ENCODE assay signal across 8 mouse cellular contexts in the genomic region with DNA sequence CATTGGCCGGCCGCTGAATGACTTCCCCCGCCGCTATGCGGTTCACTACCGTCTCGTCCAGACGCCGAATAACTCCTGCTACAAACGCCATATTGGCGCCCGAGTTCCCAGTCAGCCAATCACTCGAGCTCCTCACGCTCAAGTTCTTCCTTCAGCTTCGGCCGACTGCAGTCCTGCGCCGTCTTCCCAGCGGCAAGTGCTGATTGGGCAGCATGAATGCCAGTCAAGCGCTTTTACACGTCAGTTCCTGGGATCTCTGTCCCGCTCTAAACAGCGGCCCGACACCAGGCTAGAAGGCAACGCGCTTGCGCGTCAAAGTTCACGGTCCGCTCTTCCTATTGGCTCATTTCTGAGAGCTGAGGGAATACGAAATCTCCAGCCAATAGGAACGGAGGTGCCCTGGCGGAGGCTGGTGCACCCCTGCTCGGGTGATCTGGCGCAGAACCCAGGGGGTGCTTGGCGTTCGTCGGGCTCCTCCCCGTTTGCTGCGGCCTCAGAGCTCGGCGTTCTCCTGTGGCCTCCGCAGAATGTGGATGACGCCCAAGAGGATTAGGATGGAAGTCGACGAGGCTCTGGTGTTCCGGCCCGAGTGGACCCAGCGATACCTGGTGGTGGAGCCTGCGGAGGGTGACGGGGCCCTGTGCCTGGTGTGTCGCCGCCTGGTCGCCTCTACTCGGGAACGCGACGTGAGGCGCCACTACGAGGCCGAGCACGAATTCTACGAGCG. TPM values are rescaled to one million over a fixed set of nuclear protein-coding genes. Genes with fewer than 3 reads are reported as not detected.
DNase-seq lines count a peak whose midpoint lies in the region; ATAC-seq lines count a peak whose summit lies in the region.

Mlh1 (minus strand) TSS at position 358 of the 727 bp plus-strand sequence.
Epm2aip1 (plus strand) TSS at position 496 of the 727 bp plus-strand sequence.

- peak within 1 kb of the TSS; percentile 97 for H3K9ac ChIP-seq in heart, embryonic 14.5 days (ENCODE audit: low read length)
- H3K9ac ChIP-seq in liver, embryonic 13.5 days = peak within 1 kb of the TSS; percentile 97
- peak within 1 kb of the TSS; percentile 92 for H3K9ac ChIP-seq in stomach, embryonic 16.5 days (ENCODE audit: low read length)

- WGBS in heart, embryonic 14.5 days = under 1% methylated on average over 64 of the region's 64 CpGs
- WGBS in liver, embryonic 13.5 days (ENCODE audit: insufficient replicate concordance) = under 1% methylated on average over 64 of the region's 64 CpGs
- under 1% methylated on average over 64 of the region's 64 CpGs for WGBS in stomach, embryonic 16.5 days

- ATAC-seq in CD4-positive, CD25-positive, alpha-beta regulatory T cell, adult 4 months = peak; percentile 90
- peak; percentile 100 for ATAC-seq in heart, embryonic 14.5 days (ENCODE audit: insufficient number of reproducible peaks, insufficient read depth, low FRiP score, low read depth)
- ATAC-seq in liver, embryonic 13.5 days (ENCODE audit: low read depth) = peak; percentile 96
- ATAC-seq in stomach, embryonic 16.5 days (ENCODE audit: insufficient read depth, low FRiP score) = peak; percentile 99

- peaks cover 39% of the 10 kb centered on the region for H3K36me3 ChIP-seq in heart, embryonic 14.5 days (ENCODE audit: control insufficient read depth, insufficient read depth, low read length)
- peaks cover 27% of the 10 kb centered on the region for H3K36me3 ChIP-seq in liver, embryonic 13.5 days
- H3K36me3 ChIP-seq in stomach, embryonic 16.5 days (ENCODE audit: control insufficient read depth, insufficient read depth, low read length) = peaks cover 3% of the 10 kb centered on the region

- H3K27me3 ChIP-seq in heart, embryonic 14.5 days (ENCODE audit: control insufficient read depth, insufficient read depth, low read length) = no peaks in the 10 kb centered on the region
- H3K27me3 ChIP-seq in liver, embryonic 13.5 days = no peaks in the 10 kb centered on the region
- H3K27me3 ChIP-seq in stomach, embryonic 16.5 days (ENCODE audit: control insufficient read depth, insufficient read depth, low read length) = no peaks in the 10 kb centered on the region

- H3K4me1 ChIP-seq in heart, embryonic 14.5 days (ENCODE audit: control insufficient read depth in 2 of 2, insufficient read depth in 2 of 2, low read length in 2 of 2) = peaks cover 5 to 49% of the 10 kb centered on the region in 2 experiments
- peaks cover 52% of the 10 kb centered on the region for H3K4me1 ChIP-seq in liver, embryonic 13.5 days (replicated peaks)
- peaks cover 27% of the 10 kb centered on the region for H3K4me1 ChIP-seq in stomach, embryonic 16.5 days (ENCODE audit: control insufficient read depth, insufficient read depth, low read length)

- peak within 1 kb of the TSS; percentile 81 for H3K4me2 ChIP-seq in heart, embryonic 14.5 days (ENCODE audit: low read length)
- H3K4me2 ChIP-seq in liver, embryonic 13.5 days = peak within 1 kb of the TSS; percentile 78
- peak within 1 kb of the TSS; percentile 74 for H3K4me2 ChIP-seq in stomach, embryonic 16.5 days (ENCODE audit: low read depth, low read length)

- peak within 1 kb of the TSS; percentile 87 to 99 for H3K4me3 ChIP-seq in heart, embryonic 14.5 days (ENCODE audit: control insufficient read depth in 1 of 2, insufficient read depth in 1 of 2, low read depth in 1 of 2, low read length in 2 of 2)
- H3K4me3 ChIP-seq in liver, embryonic 13.5 days (replicated peaks) = peak within 1 kb of the TSS; percentile 90
- H3K4me3 ChIP-seq in stomach, embryonic 16.5 days (replicated peaks; ENCODE audit: low read length) = peak within 1 kb of the TSS; percentile 93

- H3K27ac ChIP-seq in heart, embryonic 14.5 days (replicated peaks in 1 of 2; ENCODE audit: control insufficient read depth in 1 of 2, insufficient read depth in 1 of 2, low read depth in 2 of 2, low read length in 2 of 2) = peak within 1 kb of the TSS; percentile 98
- peak within 1 kb of the TSS; percentile 98 for H3K27ac ChIP-seq in liver, embryonic 13.5 days
- H3K27ac ChIP-seq in stomach, embryonic 16.5 days (ENCODE audit: low read length) = peak within 1 kb of the TSS; percentile 96

- DNase-seq in c-Kit-negative CD71-positive TER-119-positive erythroid progenitor cells, embryonic 14.5 days (ENCODE audit: low read depth, low spot score) = peak; percentile 100
- peak; percentile 100 for DNase-seq in fibroblast of lung, adult 2 months (ENCODE audit: low read depth)
- DNase-seq in kidney, postnatal 14 days = peak; percentile 100
- DNase-seq in liver, embryonic 13.5 days = peak; percentile 99
- peak; percentile 97 for DNase-seq in neural tube, embryonic 10.5 days (ENCODE audit: extremely low spot score, low spot score)

- H3K9me3 ChIP-seq in heart, embryonic 14.5 days (ENCODE audit: control insufficient read depth, low read length) = no peaks in the 10 kb centered on the region
- no peaks in the 10 kb centered on the region for H3K9me3 ChIP-seq in liver, embryonic 13.5 days (replicated peaks)
- H3K9me3 ChIP-seq in stomach, embryonic 16.5 days (replicated peaks; ENCODE audit: control insufficient read depth, low read length) = no peaks in the 10 kb centered on the region

RNA-seq across cellular contexts. Expression of gene Mlh1, which starts in this region (rescaled TPM):
- polyA plus RNA-seq in CD4-positive, CD25-positive, alpha-beta regulatory T cell, adult 4 months (2017; shearing (Covaris generic)) = 10 to 100 TPM; 14.8 to 22.1 TPM
- polyA plus RNA-seq in heart, embryonic 14.5 days (2014; fragmentation: Nextera tagmentation; extraction: Ambion mirVana) = 34.1 and 36.1 TPM in 2 replicates
- 24.7 and 29.3 TPM in 2 replicates for polyA plus RNA-seq in liver, embryonic 13.5 days (2015; fragmentation: Nextera tagmentation; extraction: Ambion mirVana)
- 34.6 and 35.5 TPM in 2 replicates for polyA plus RNA-seq in stomach, embryonic 16.5 days (2015; fragmentation: Nextera tagmentation; extraction: Ambion mirVana)

RNA-seq across cellular contexts. Expression of gene Epm2aip1, which starts in this region (rescaled TPM):
- 1 to 10 TPM; 7.2 to 8.4 TPM for polyA plus RNA-seq in CD4-positive, CD25-positive, alpha-beta regulatory T cell, adult 4 months (2017; shearing (Covaris generic))
- 31.4 and 33.0 TPM in 2 replicates for polyA plus RNA-seq in heart, embryonic 14.5 days (2014; fragmentation: Nextera tagmentation; extraction: Ambion mirVana)
- polyA plus RNA-seq in liver, embryonic 13.5 days (2015; fragmentation: Nextera tagmentation; extraction: Ambion mirVana) = 5.9 and 8.8 TPM in 2 replicates
- polyA plus RNA-seq in stomach, embryonic 16.5 days (2015; fragmentation: Nextera tagmentation; extraction: Ambion mirVana) = 29.1 and 29.2 TPM in 2 replicates

Comparison
In these comparisons a context has a peak if more than half of its experiments do, and no peak if none do; other contexts are left out.
1. Peak in every context shown above with its lines: DNase-seq, ATAC-seq, H3K4me3 ChIP-seq and H3K27ac ChIP-seq.